Mouse (Mus musculus) mesoderm, embryonic 11.5 days (tissue): ENCODE results near the gene Fsd1.
"Not testable (repeated sequence)": the region's sequence is repeated elsewhere in the genome, so short reads cannot be mapped to it uniquely, and the experiment has no call there.

Source experiments
- DNase-seq: peaks from one replicate; pipeline ENCODE4 v3.0.0-alpha.2; 2012; ENCODE audit warnings: low read depth, low spot score

Gene Fsd1

DNA sequence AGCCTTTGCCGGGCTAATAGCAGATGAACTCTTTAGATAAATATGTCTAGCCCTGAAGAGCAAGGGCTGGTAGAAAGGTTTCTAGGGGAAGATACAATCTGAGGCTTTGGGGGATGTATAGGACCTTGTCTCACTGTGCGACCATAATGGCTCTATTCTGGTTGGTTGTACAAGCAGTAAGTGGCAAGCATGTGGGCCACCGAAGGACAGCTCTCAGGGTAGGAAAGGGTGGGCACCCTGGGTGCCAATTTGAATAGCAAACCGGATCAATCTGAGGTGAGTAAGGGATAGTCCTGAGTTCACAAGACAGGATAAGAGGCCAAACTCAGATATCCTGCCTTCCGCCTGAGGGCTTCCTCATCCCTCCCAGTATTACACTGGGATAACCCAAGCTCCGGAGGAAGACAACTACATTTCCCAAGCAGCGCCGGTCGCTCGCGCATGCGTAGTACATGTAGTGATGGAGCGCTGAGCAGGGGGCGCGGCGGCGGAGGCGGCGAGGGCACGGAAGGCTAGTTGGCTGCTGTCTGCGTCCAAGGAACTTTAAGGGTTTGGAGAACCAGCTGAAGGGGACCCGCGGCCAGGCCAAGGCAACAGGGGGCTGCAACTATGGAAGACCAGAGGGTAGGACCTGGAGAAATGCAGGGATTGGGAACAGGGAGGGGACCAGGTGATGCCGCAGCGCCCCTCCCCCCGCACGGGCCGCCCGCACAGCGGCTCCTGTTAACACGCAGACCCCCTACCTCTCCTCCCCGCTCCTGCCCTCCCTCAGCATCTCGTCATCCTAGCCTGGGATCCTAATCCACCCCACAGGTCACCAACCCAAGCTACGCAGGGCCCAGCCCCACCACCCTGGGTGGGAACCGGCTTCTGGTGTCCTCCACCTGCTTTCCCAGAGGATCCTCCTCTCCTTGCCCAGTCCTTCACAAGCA lies at the start of gene Fsd1:
TSS of gene Fsd1 (plus strand) at position 480 of the 932 bp plus-strand sequence.
- DNase-seq: peak; percentile 87

DNA sequence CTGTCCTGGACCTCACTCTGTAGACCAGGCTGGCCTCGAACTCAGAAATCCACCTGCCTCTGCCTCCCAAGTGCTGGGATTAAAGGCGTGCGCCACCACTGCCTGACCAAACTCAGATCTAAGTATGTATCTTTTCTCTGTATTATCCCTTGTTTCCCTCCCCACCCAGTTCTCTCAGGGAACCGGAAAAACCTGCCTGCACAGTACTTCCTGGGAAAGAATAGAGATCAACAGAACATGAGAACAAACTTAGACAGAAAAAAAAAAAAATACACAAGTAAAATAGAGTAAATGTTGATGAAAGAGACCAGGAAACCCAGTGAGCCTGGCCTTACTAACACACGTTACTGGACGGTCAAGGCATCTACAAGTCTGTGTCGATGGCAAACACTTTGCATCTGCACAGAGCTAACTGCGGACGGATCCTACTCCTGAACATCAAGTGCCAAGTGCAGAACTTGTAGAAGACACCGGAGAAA lies 41.9 kb upstream of the Fsd1 start:
- not testable (repeated sequence) for DNase-seq

DNA sequence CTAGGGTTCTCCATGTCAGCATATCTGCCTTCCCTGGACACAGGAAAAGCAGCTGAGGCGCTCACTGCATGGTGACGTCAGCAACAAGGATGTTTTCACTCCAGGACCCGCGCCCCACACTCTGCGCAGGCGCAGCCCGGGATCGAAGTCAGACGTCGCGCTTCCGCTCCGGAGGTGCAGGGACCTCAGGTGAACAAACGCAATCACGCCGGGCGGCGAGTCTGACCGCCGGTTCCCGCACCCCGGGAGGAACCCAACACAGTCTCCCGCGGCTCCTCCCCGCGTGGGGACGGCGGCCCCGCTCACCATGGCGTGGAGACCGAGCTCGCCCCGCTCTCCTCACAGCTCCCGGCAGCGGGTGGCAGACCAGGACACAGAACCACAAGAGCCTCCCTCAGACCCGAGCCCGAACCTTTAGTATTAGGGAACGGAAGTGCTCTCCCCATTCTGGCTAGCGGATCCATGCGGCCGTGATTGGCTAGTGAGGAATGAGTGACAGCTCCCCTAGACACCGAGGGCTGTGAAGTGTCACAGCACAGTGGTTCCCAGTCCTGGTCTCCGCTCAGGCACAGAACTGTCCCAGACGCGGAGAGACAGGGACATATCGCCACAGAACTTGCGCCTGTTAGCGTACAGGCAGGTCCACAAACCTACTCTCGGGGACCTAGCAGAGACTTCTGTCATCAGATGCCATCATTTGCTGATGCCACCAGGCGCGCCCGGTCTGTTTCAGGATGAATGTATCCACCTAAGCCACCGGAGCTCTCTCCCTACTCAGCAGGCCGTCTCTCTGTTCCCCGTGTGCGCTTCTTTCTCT lies 41.2 kb upstream of the Fsd1 start:
- peak; percentile 72 for DNase-seq

- no peak for DNase-seq
These were observed 40.6 kb upstream of the Fsd1 start for GRCm38 (mm10) chr17:55945696-55946095.

- DNase-seq: no peak
These were observed 37.7 kb upstream of the Fsd1 start for GRCm38 (mm10) chr17:55948647-55949046.

- DNase-seq: no peak
These were observed 36.9 kb upstream of the Fsd1 start, which contains the start of gene Zfp119b for GRCm38 (mm10) chr17:55949400-55949799. TSS of gene Zfp119b (minus strand) at chr17:55949500.

- no peak for DNase-seq
These were observed 35.7 kb upstream of the Fsd1 start for GRCm38 (mm10) chr17:55950601-55951000.

DNA sequence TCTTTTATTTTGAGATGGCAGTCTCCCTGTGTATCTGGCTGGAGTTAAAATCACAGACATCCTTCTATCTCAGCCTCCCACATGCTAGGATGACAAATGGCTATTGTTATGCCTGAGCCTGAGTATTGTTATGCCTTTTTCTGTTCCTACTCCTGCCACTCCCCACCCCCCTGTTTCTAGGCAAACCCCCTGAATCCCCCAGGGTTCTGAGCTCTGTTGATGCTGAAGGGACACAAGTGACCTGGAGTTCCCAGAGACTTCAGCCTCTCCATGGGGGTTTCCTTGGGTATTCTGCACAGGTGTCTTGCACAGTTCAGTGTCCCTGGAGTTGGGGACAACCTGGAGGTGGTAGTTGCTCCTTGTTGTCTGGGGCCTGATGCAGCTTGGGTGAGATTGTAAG lies 34.3 kb upstream of the Fsd1 start:
- DNase-seq: no peak

DNA sequence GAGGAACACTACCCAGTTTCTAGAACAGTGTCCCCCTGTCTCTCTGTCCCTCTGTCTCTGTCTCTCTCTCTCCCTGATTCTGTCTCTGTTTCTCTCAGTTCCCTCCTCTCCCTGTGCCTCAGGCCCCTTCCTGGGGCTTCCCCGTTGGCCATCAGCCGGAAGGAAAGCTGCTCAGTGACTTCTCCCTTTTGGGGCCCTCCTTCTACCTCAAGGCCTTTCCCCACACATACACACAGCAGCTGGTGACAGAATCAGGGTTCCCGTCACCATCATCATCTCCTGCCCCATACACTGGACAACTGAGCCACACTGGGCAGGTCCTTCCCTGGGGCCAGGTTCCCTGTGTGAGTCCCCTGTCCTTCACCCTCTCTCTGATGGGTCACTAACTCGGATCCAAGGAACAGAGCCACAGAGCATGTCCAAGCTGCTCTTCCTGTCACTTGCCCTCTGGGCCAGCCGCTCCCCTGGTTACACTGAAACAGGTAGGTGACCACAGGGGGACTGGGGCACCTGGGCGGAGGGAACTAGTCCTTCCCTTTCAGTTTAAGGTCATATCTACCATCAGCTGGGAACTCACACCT lies 33.8 kb upstream of the Fsd1 start, which contains the start of gene Ebi3:
TSS of gene Ebi3 (plus strand) at position 194 of the 581 bp plus-strand sequence.
- no peak for DNase-seq

DNA sequence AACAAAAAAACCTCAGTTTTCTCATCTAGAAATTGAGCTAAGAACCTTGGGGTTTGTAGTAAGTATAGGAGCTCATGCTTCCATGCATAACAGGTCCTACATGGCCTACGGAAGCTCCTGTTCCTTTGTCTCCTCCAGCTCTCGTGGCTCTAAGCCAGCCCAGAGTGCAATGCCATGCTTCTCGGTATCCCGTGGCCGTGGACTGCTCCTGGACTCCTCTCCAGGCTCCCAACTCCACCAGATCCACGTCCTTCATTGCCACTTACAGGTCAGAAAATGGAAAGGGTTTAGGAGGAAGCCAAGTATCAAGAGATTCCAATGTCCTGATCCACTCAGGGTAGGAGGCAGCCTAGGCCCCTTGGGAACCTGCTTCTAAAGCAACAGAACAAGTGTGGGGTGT lies 32.6 kb upstream of the Fsd1 start:
- DNase-seq: no peak

- no peak for DNase-seq
These were observed 32.1 kb upstream of the Fsd1 start for GRCm38 (mm10) chr17:55954229-55954628.

DNA sequence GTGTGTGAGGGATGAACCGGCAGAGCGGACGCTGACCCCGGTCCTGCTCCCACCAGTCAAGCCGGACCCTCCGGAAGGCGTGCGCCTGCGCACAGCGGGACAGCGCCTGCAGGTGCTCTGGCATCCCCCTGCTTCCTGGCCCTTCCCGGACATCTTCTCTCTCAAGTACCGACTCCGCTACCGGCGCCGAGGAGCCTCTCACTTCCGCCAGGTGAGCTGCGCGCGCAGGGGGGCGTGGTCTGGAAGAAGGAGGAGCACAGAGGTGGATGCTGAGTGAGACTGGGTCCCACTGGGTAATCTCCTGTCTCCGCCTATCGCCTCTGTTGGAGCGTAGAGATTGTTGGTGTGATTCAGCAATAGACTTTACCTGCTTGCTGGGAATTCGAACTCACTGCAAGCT lies 30.2 kb upstream of the Fsd1 start:
- peak; percentile 72 for DNase-seq

- DNase-seq: no peak
These were observed 29.7 kb upstream of the Fsd1 start for GRCm38 (mm10) chr17:55956591-55956990.

GRCm38 (mm10) chr17:55957168-55957567 lies 29.1 kb upstream of the Fsd1 start:
- DNase-seq: peak; percentile 71

DNA sequence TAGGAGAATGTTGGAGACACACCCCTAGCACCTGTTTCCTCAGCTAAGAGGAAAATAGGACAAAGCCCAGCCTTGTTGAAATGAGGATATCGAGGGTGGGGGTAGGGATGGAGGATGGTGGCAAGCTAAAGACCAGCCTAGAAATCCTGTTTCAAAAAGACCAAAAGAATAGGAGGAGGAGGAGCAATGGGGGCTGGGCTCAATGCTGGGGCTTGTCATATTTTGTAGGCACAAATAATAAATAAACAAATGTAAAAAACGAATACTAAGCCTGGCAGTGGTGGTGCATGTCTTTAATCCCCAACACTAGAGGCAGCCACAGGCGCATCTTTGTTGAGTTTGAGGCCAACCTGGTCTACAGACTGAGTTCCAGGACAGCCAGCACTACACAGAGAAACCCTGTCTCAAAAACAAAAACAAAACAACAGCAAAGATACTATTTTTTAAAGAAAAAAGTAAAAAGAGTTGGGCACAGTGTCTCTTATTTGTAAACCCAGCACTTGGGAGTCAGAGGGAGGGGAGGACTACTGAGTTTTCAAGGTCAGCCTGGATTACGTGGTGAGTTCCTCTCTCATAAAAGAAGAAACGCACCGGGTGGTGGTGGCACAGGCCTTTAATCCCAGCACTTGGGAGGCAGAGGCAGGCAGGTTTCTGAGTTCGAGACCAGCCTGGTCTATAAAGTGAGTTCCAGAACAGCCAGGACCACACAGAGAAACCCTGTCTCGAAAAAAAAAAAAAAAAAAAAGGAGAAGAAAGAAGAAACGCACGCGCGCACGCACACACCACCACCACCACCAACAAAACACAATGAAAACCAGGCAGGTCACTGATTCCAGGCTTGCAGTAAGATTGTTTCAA lies 28.4 kb upstream of the Fsd1 start:
- no peak for DNase-seq

GRCm38 (mm10) chr17:55958584-55958886 lies 27.8 kb upstream of the Fsd1 start:
- DNase-seq: no peak

- DNase-seq: peak; percentile 95
These were observed 27.2 kb upstream of the Fsd1 start, which contains the start of gene Yju2 for GRCm38 (mm10) chr17:55958918-55959728. TSS of gene Yju2 (plus strand) at chr17:55959099.

- DNase-seq: no peak
These were observed 26.2 kb upstream of the Fsd1 start for GRCm38 (mm10) chr17:55959946-55960740.

DNA sequence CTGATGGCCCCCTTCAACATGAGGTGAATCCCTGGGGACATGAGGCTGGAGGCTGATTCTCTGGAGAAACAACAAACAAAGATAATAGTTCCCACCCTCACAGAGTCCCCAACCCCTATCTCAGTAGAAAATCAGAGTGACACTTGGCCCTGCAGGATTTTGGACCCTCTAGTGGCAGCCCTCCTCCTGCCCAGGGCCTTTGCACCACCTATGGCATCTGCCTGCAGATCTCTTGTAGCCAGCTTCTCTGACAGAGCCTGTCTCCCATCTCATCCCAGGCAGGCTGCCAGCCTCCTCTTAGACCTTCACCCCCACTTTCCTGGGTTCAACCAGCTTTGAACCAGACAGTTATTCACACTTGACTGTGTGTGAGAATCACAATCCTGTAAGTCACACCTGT lies 25.5 kb upstream of the Fsd1 start:
- DNase-seq: no peak
